Mouse (Mus musculus): Measurements from ENCODE around the gene Endou. TPM values are rescaled to one million over a fixed set of nuclear protein-coding genes. Genes with fewer than 3 reads are reported as not detected.

Gene Endou
- polyA plus RNA-seq, 1 experiment from 2014 or later = 0.29 TPM

DNA sequence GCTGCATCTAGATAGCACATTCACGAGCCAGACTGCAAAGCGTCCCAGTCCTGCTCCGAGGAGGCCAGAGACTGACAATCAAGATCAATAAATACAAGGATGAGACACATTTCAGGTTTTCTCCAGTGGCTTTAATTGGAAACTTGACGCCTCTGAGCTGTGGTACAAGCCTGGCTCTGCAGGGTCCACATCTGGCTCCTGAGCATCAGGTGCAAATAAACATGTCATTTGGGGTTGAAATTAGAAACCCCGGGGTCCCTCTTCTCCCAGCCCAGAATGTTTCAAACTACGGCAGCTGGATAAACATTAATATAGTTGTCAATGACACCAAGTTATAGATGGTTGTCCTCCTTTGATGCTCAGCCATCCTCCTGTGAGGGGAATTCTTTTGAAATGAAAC lies 20.2 kb downstream of the Endou start:
- H3K36me3 ChIP-seq = no peaks in the 10 kb centered on the region
- H3K9me3 ChIP-seq = no peaks in the 10 kb centered on the region
- no peak overlapping the region for H3K4me2 ChIP-seq
- H3K4me3 ChIP-seq = no peak overlapping the region
- peaks cover 6% of the 10 kb centered on the region for H3K4me1 ChIP-seq (replicated peaks)
- no peaks in the 10 kb centered on the region for H3K27me3 ChIP-seq
- ATAC-seq (ENCODE audit: low FRiP score) = no peak
- no peak overlapping the region for H3K27ac ChIP-seq
- 0 out of 2 replicates have a peak overlapping the region, but pooled peaks have one; percentile 35 for H3K9ac ChIP-seq
- 64% methylated on average over 6 of the region's 6 CpGs for WGBS

DNA sequence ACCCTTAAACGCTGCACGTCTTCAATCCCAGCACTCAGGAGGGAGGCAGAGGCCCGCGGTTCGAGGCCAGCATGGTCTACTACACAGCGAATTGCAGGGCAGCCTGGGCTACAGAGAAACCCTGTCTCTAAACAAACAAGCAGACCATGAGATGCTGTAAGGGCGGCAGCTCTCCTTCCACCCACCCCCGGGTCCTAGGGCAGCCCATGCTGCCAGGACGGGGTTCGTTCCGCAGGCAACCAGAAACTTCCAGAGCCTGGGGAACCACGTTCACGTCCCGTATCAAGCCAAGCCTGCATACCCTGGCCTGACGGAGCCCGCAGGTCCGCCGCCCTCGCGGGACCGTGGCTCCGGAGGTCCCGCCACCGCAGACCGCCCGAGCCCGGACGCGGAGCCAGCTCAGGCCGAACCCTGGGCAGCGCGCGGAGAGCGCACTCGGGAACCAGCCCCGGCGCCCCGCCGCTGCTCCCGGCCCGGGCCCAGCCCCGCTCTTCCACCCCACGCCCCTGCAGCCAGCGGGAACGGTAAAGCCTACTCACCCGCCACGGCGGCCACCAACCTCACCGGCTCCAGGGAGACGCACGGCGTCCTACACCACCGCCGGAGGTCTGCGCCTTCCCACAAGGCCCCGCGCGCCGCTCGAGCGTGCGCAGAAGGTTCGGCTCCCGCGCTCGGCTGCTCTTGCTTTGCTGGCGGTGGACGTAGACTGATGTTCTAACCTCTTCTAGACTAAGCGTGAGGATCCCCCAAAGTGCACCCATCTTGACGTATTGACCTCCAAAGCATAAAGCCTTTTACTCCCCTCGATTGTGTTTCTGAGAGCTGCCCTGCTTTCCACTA lies 25.7 kb downstream of the Endou start, which contains the start of gene Rpap3:
Gene Rpap3, minus strand, starts transcription at position 615 of the 840 bp plus-strand sequence.
- Histone ChIP-seq H3K4me3 (peak within 1 kb of the TSS; percentile 94), H3K9ac (peak within 1 kb of the TSS; percentile 96), H3K36me3 (peaks cover 26% of the 10 kb centered on the region), H3K4me2 (peak within 1 kb of the TSS; percentile 72), H3K27ac (peak within 1 kb of the TSS; percentile 78), H3K27me3 (no peaks in the 10 kb centered on the region), H3K4me1 (replicated peaks) (peaks cover 21% of the 10 kb centered on the region), H3K9me3 (no peaks in the 10 kb centered on the region)
- ATAC-seq (ENCODE audit: low FRiP score) = peak; percentile 93
- WGBS = under 1% methylated on average over 67 of the region's 71 CpGs

- H3K4me2 ChIP-seq = no peak overlapping the region
- ATAC-seq (ENCODE audit: low FRiP score) = no peak
- H3K4me1 ChIP-seq (replicated peaks) = no peaks in the 10 kb centered on the region
- no peaks in the 10 kb centered on the region for H3K27me3 ChIP-seq
- H3K36me3 ChIP-seq = peaks cover 91% of the 10 kb centered on the region
- WGBS = 89% methylated on average over 10 of the region's 10 CpGs
- no peak overlapping the region for H3K27ac ChIP-seq
- no peak overlapping the region for H3K4me3 ChIP-seq
- no peak overlapping the region for H3K9ac ChIP-seq
- H3K9me3 ChIP-seq = no peaks in the 10 kb centered on the region
These were observed 34.5 kb downstream of the Endou start for GRCm38 (mm10) chr15:97696616-97697015.

DNA sequence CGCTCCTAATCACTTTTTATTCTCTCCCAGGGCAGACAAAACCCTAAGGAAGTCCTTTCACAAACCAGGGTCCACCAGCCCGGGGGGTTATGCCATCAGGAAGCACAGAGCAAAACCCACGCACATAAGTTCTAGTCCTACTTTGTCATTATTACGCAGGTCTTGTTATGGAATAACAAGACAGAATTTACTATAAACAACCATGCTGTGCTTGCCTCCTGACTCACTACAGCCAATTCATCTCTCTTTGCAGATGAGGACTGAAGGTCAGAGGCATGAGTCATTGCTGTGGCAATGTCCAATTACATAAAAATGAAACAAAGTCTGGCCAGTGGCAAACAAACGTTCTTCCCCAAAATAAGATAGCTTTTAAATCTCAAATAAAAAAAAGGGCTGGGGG lies 37.7 kb downstream of the Endou start:
- H3K9ac ChIP-seq = no peak overlapping the region
- H3K4me1 ChIP-seq (replicated peaks) = no peaks in the 10 kb centered on the region
- H3K27ac ChIP-seq = no peak overlapping the region
- H3K4me2 ChIP-seq = no peak overlapping the region
- 91% methylated on average over 5 of the region's 5 CpGs for WGBS
- no peak for ATAC-seq (ENCODE audit: low FRiP score)
- peaks cover 87% of the 10 kb centered on the region for H3K36me3 ChIP-seq
- H3K9me3 ChIP-seq = no peaks in the 10 kb centered on the region
- H3K27me3 ChIP-seq = no peaks in the 10 kb centered on the region
- H3K4me3 ChIP-seq = no peak overlapping the region

DNA sequence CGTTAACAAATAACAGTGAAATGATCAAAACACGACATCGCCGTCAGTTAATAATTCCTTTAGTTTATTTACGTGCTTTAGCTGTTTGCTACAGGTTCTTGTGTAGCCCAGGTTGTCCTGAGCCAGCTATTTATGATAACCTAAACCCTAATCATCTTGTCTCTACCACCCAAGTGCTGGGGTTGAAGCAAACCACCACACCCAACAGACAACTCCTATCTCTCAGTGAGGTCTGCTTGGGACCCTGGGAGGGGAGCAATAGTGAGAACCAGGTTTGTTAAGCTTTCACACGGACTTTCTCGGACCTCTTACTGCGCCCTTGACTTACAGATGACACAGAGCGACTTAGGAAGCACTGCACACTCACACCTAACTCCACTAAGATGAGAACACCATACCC lies 47.0 kb downstream of the Endou start:
- H3K9ac ChIP-seq = no peak overlapping the region
- H3K4me2 ChIP-seq = no peak overlapping the region
- no peak overlapping the region for H3K27ac ChIP-seq
- H3K9me3 ChIP-seq = no peaks in the 10 kb centered on the region
- ATAC-seq (ENCODE audit: low FRiP score) = no peak
- no peak overlapping the region for H3K4me3 ChIP-seq
- 95% methylated on average over 9 of the region's 9 CpGs for WGBS
- H3K4me1 ChIP-seq (replicated peaks) = peaks cover 5% of the 10 kb centered on the region; the same call in 1 of the 2 replicates
- no peaks in the 10 kb centered on the region for H3K27me3 ChIP-seq
- peaks cover 89% of the 10 kb centered on the region for H3K36me3 ChIP-seq

- no peak overlapping the region for H3K4me3 ChIP-seq
- H3K4me1 ChIP-seq (replicated peaks) = peaks cover 5% of the 10 kb centered on the region; the same call in 1 of the 2 replicates
- H3K27ac ChIP-seq = no peak overlapping the region
- H3K27me3 ChIP-seq = no peaks in the 10 kb centered on the region
- no peak overlapping the region for H3K4me2 ChIP-seq
- H3K36me3 ChIP-seq = peaks cover 88% of the 10 kb centered on the region
- ATAC-seq (ENCODE audit: low FRiP score) = no peak
- peak overlapping the region; percentile 13; the same call in 1 of the 2 replicates for H3K9ac ChIP-seq
- 89% methylated on average over 8 of the region's 8 CpGs for WGBS
- no peaks in the 10 kb centered on the region for H3K9me3 ChIP-seq
These were observed 49.1 kb downstream of the Endou start for GRCm38 (mm10) chr15:97682053-97682452.

GRCm38 (mm10) chr15:97679991-97680681 lies 51.0 kb downstream of the Endou start:
- Histone ChIP-seq H3K27ac (peak overlapping the region; percentile 64), H3K4me3 (no peak overlapping the region), H3K9me3 (no peaks in the 10 kb centered on the region), H3K4me2 (no peak overlapping the region), H3K4me1 (replicated peaks) (peaks cover 5% of the 10 kb centered on the region; the same call in 1 of the 2 replicates), H3K9ac (no peak overlapping the region), H3K27me3 (no peaks in the 10 kb centered on the region), H3K36me3 (peaks cover 86% of the 10 kb centered on the region)
- WGBS = 79% methylated on average over 18 of the region's 18 CpGs
- no peak for ATAC-seq (ENCODE audit: low FRiP score)

DNA sequence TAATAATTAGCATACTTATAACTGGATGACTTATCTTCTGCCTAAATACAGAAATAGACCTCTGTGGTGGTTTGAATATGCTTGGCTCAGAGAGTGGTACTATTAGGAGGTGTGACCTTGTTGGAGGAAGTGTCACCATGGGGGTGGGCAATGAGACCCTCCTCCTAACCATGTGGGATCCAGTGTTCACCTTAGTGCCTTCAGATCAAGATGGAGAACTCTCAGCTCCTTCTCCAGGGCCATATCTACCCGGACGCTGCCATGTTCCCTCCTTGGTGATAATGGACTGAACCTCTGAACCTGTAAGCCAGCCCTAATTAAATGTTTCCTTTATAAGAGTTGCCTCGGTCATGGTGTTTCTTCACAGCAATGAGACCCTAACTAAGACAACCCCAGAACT lies 53.8 kb downstream of the Endou start:
- no peaks in the 10 kb centered on the region for H3K27me3 ChIP-seq
- H3K4me1 ChIP-seq (replicated peaks) = peaks cover 15% of the 10 kb centered on the region
- peaks cover 78% of the 10 kb centered on the region for H3K36me3 ChIP-seq
- no peak overlapping the region for H3K9ac ChIP-seq
- H3K4me2 ChIP-seq = no peak overlapping the region
- no peaks in the 10 kb centered on the region for H3K9me3 ChIP-seq
- no peak overlapping the region for H3K27ac ChIP-seq
- 93% methylated on average over 3 of the region's 3 CpGs for WGBS
- no peak for ATAC-seq (ENCODE audit: low FRiP score)
- H3K4me3 ChIP-seq = no peak overlapping the region

GRCm38 (mm10) chr15:97675927-97676326 lies 55.2 kb downstream of the Endou start:
- H3K27me3 ChIP-seq = no peaks in the 10 kb centered on the region
- peaks cover 73% of the 10 kb centered on the region for H3K36me3 ChIP-seq
- no peak for ATAC-seq (ENCODE audit: low FRiP score)
- H3K27ac ChIP-seq = no peak overlapping the region
- H3K9me3 ChIP-seq = no peaks in the 10 kb centered on the region
- H3K9ac ChIP-seq = no peak overlapping the region
- WGBS = 93% methylated on average over 13 of the region's 13 CpGs
- no peak overlapping the region for H3K4me3 ChIP-seq
- H3K4me1 ChIP-seq (replicated peaks) = peaks cover 23% of the 10 kb centered on the region
- H3K4me2 ChIP-seq = no peak overlapping the region

- ATAC-seq (ENCODE audit: low FRiP score) = no peak
- no peaks in the 10 kb centered on the region for H3K9me3 ChIP-seq
- peaks cover 18% of the 10 kb centered on the region for H3K4me1 ChIP-seq (replicated peaks)
- H3K27ac ChIP-seq = no peak overlapping the region
- 95% methylated on average over 4 of the region's 4 CpGs for WGBS
- peaks cover 62% of the 10 kb centered on the region for H3K36me3 ChIP-seq
- H3K9ac ChIP-seq = no peak overlapping the region
- no peak overlapping the region for H3K4me3 ChIP-seq
- H3K27me3 ChIP-seq = no peaks in the 10 kb centered on the region
- no peak overlapping the region for H3K4me2 ChIP-seq
These were observed 56.7 kb downstream of the Endou start for GRCm38 (mm10) chr15:97674423-97674822.

GRCm38 (mm10) chr15:97673256-97674000 lies 57.7 kb downstream of the Endou start:
- Histone ChIP-seq H3K36me3 (peaks cover 59% of the 10 kb centered on the region), H3K9ac (no peak overlapping the region), H3K4me2 (no peak overlapping the region), H3K27me3 (no peaks in the 10 kb centered on the region), H3K4me3 (no peak overlapping the region), H3K27ac (no peak overlapping the region), H3K9me3 (no peaks in the 10 kb centered on the region), H3K4me1 (replicated peaks) (peaks cover 18% of the 10 kb centered on the region)
- no peak for ATAC-seq (ENCODE audit: low FRiP score)
- 96% methylated on average over 7 of the region's 7 CpGs for WGBS

DNA sequence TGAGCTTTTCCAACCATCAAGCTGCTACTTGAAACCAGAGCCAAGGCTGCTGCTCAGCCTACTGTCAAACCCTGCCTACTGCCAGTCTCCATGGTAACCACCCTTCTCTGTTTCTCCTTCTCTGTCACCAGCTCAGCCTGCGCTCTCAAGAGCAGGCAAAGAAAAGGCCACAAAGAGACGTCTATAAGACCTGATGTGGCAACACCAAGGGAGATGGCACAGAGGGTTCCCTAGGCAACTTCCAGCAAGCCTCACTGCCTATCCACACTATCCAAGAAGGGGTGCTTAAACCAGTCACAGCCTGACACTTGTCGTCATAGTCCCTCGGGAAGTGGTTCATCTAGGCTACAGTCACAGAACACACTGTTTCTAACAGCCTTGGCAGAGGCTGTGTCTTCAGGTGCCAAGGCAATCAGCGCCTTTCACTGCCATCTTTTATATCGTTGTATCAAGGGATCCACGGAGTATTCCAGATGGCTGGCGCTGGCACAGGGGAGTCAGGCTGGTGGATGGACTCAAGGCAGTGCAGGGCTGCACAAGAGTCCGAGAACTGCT lies 58.9 kb downstream of the Endou start:
- H3K4me1 ChIP-seq (replicated peaks) = peaks cover 18% of the 10 kb centered on the region
- WGBS = 51% methylated on average over 9 of the region's 9 CpGs
- H3K4me2 ChIP-seq = 0 out of 2 replicates have a peak overlapping the region, but pooled peaks have one; percentile 13
- H3K9ac ChIP-seq = 0 out of 2 replicates have a peak overlapping the region, but pooled peaks have one; percentile 8
- peak; percentile 82 for ATAC-seq (ENCODE audit: low FRiP score)
- no peaks in the 10 kb centered on the region for H3K27me3 ChIP-seq
- no peaks in the 10 kb centered on the region for H3K9me3 ChIP-seq
- peak overlapping the region; percentile 87 for H3K27ac ChIP-seq
- H3K4me3 ChIP-seq = no peak overlapping the region
- H3K36me3 ChIP-seq = peaks cover 47% of the 10 kb centered on the region

All from hindbrain, embryonic 13.5 days (tissue).